Comparison of ENCODE assay signal across 8 mouse cellular contexts in the genomic region with DNA sequence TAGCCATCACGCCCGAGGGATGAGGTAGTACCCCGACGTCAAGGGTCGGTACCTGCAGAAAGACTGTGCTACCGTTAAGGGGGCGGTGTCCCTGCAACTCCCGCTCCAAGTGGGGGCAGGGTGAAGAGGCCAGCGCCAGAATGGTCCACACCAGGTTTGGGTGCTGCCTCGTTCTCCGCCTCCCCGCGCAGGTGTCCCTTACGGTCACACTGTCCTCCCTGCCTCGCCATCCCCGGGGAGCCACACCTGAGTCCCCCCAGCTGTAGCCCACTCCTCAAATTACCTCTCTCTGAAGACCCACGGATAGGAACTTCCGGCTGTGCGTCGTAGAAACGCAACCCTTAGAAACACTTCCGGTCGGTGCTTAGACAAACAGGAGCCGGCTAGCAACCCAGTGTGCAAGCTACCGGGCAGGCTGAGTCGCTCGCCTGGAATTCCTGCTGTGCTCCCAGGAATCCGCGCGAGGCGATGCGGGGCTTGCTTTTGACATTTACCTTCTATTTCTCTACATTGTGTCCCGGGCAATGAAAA. TPM values are rescaled to one million over a fixed set of nuclear protein-coding genes. Genes with fewer than 3 reads are reported as not detected.
A peak's percentile ranks its signal among the peaks of the same experiment; 100 is the strongest.
DNase-seq lines count a peak whose midpoint lies in the region; ATAC-seq and TF ChIP-seq lines count a peak whose summit lies in the region.

A gene (minus strand): TSS at position 343 of the 531 bp plus-strand sequence.

- H3K4me1 ChIP-seq in bone marrow macrophage, adult 2 months (ENCODE audit: control insufficient read depth, insufficient read depth, low read length), result no peaks in the 10 kb centered on the region
- no peaks in the 10 kb centered on the region for H3K4me1 ChIP-seq in embryonic fibroblast, embryonic 13.5 days (ENCODE audit: control insufficient read depth, insufficient read depth, low read length)
- peaks cover 18% of the 10 kb centered on the region for H3K4me1 ChIP-seq in heart, embryonic 10.5 days
- peaks cover 15% of the 10 kb centered on the region for H3K4me1 ChIP-seq in kidney, embryonic 15.5 days
- H3K4me1 ChIP-seq in liver, adult 2 months (ENCODE audit: control insufficient read depth, insufficient read depth, low read length), result peaks cover 4% of the 10 kb centered on the region; the same call in 1 of the 2 replicates

- peak; percentile 81 for ATAC-seq in kidney, embryonic 15.5 days (replicated peaks; ENCODE audit: low FRiP score)

- TF ChIP-seq CTCF in bone marrow macrophage, adult 2 months (IDR thresholded peaks at IDR 0.05; ENCODE audit: low read depth, low read length), result no peak
- TF ChIP-seq CTCF in embryonic fibroblast, embryonic 13.5 days (IDR thresholded peaks at IDR 0.05; ENCODE audit: borderline replicate concordance, insufficient read depth, low read length), result no peak
- no peak for TF ChIP-seq CTCF in liver, adult 2 months (IDR thresholded peaks at IDR 0.05; ENCODE audit: low read depth, low read length)

- peaks cover 38% of the 10 kb centered on the region for H3K36me3 ChIP-seq in heart, embryonic 10.5 days
- H3K36me3 ChIP-seq in kidney, embryonic 15.5 days, result peaks cover 39% of the 10 kb centered on the region
- no peaks in the 10 kb centered on the region for H3K36me3 ChIP-seq in liver, adult 2 months (ENCODE audit: control insufficient read depth, insufficient read depth, low read length)
- peaks cover 4% of the 10 kb centered on the region for H3K36me3 ChIP-seq in myocyte (ENCODE audit: control insufficient read depth, insufficient read depth)
- peaks cover 2% of the 10 kb centered on the region; the same call in 1 of the 2 replicates for H3K36me3 ChIP-seq in splenic B cell, adult 2 months (ENCODE audit: control insufficient read depth, insufficient read depth, low read length, poor library complexity, severe bottlenecking)

- H3K9ac ChIP-seq in kidney, embryonic 15.5 days, result peak within 1 kb of the TSS; percentile 85
- H3K9ac ChIP-seq in liver, adult 2 months (ENCODE audit: low read depth, low read length), result peak within 1 kb of the TSS; percentile 97

- peaks cover 3% of the 10 kb centered on the region; the same call in 1 of the 2 replicates for H3K79me2 ChIP-seq in liver, adult 2 months (ENCODE audit: control insufficient read depth, insufficient read depth, low read length)
- no peaks in the 10 kb centered on the region for H3K79me2 ChIP-seq in myocyte (ENCODE audit: control insufficient read depth, insufficient read depth)

- TF ChIP-seq POLR2A in bone marrow macrophage, adult 2 months (IDR thresholded peaks at IDR 0.05; ENCODE audit: borderline replicate concordance, low read depth, low read length), result no peak
- peak; percentile 63; the same call in 1 of the 2 replicates for TF ChIP-seq POLR2A in embryonic fibroblast, embryonic 13.5 days (IDR thresholded peaks at IDR 0.05; ENCODE audit: low read depth, low read length)
- TF ChIP-seq POLR2A in liver, adult 2 months (IDR thresholded peaks at IDR 0.05; ENCODE audit: extremely low read depth, insufficient read depth, low read length), result 0 out of 2 replicates have a peak, but pooled peaks have one; percentile 32
- peak; percentile 35 for TF ChIP-seq POLR2A in myocyte (IDR thresholded peaks at IDR 0.05; ENCODE audit: insufficient read length, low read depth)

- H3K9me3 ChIP-seq in heart, embryonic 10.5 days, result no peaks in the 10 kb centered on the region
- no peaks in the 10 kb centered on the region for H3K9me3 ChIP-seq in kidney, embryonic 15.5 days (replicated peaks)

- H3K4me3 ChIP-seq in bone marrow macrophage, adult 2 months (ENCODE audit: insufficient read depth, low read length), result peak within 1 kb of the TSS; percentile 100
- peak within 1 kb of the TSS; percentile 80 for H3K4me3 ChIP-seq in embryonic fibroblast, embryonic 13.5 days (ENCODE audit: insufficient read depth, low read length)
- peak within 1 kb of the TSS; percentile 93 for H3K4me3 ChIP-seq in heart, embryonic 10.5 days
- H3K4me3 ChIP-seq in kidney, embryonic 15.5 days (replicated peaks), result peak within 1 kb of the TSS; percentile 95
- peak within 1 kb of the TSS; percentile 99 for H3K4me3 ChIP-seq in liver, adult 2 months (ENCODE audit: insufficient read depth, low read depth, low read length)
- peak within 1 kb of the TSS; percentile 87 for H3K4me3 ChIP-seq in myocyte

- H3ac ChIP-seq in myocyte (ENCODE audit: control insufficient read depth, insufficient read length), result peak within 1 kb of the TSS; percentile 52

- no peaks in the 10 kb centered on the region for H3K27me3 ChIP-seq in heart, embryonic 10.5 days (ENCODE audit: insufficient read depth, poor library complexity, severe bottlenecking)
- H3K27me3 ChIP-seq in kidney, embryonic 15.5 days, result no peaks in the 10 kb centered on the region
- H3K27me3 ChIP-seq in liver, adult 2 months (ENCODE audit: control insufficient read depth, insufficient read depth, low read length), result no peaks in the 10 kb centered on the region
- H3K27me3 ChIP-seq in myocyte (ENCODE audit: control insufficient read depth, insufficient read depth, insufficient read length), result peaks cover 14% of the 10 kb centered on the region
- H3K27me3 ChIP-seq in splenic B cell, adult 2 months (ENCODE audit: control insufficient read depth, insufficient read depth, low read length, poor library complexity, severe bottlenecking), result no peaks in the 10 kb centered on the region

- WGBS in heart, embryonic 10.5 days, result under 1% methylated on average over 33 of the region's 33 CpGs
- WGBS in kidney, embryonic 15.5 days, result under 1% methylated on average over 33 of the region's 33 CpGs
- WGBS in liver, adult 2 months, result under 1% methylated on average over 33 of the region's 33 CpGs

- H3K27ac ChIP-seq in bone marrow macrophage, adult 2 months (ENCODE audit: insufficient read depth, low read depth, low read length), result peak within 1 kb of the TSS; percentile 29
- no peak within 1 kb of the TSS for H3K27ac ChIP-seq in embryonic fibroblast, embryonic 13.5 days (ENCODE audit: insufficient read depth, low read length)
- peak within 1 kb of the TSS; percentile 94 for H3K27ac ChIP-seq in heart, embryonic 10.5 days
- peak within 1 kb of the TSS; percentile 62; the same call in 1 of the 2 replicates for H3K27ac ChIP-seq in kidney, embryonic 15.5 days
- peak within 1 kb of the TSS; percentile 70 for H3K27ac ChIP-seq in liver, adult 2 months (replicated peaks; ENCODE audit: insufficient read depth, low read depth, low read length)

- peak; percentile 85 to 87 for DNase-seq in B cell, adult 2 months
- DNase-seq in heart, embryonic 10.5 days (ENCODE audit: low spot score), result peak; percentile 92
- peak; percentile 79 for DNase-seq in liver, adult 2 months (ENCODE audit: extremely low read depth, low read depth, low spot score)
- peak; percentile 86 for DNase-seq in splenic B cell, adult 2 months (ENCODE audit: low read depth, low spot score)

- H3K4me2 ChIP-seq in kidney, embryonic 15.5 days, result peak within 1 kb of the TSS; percentile 74
- peak within 1 kb of the TSS; percentile 98 for H3K4me2 ChIP-seq in myocyte (ENCODE audit: low read depth)

TF ChIP-seq in myocyte, 11 proteins besides CTCF, POLR2A, EP300 and RAD21:
- TF ChIP-seq SRF (IDR thresholded peaks at IDR 0.05; ENCODE audit: control insufficient read depth, insufficient read length, low read depth), result no peak
- no peak for TF ChIP-seq TCF12 (IDR thresholded peaks at IDR 0.05; ENCODE audit: insufficient read depth, poor library complexity, severe bottlenecking)
- no peak for TF ChIP-seq CEBPB (IDR thresholded peaks at IDR 0.05; ENCODE audit: insufficient read depth, poor library complexity, severe bottlenecking)
- no peak for TF ChIP-seq MAX (IDR thresholded peaks at IDR 0.05; ENCODE audit: low read depth)
- no peak for TF ChIP-seq MYOD1 (IDR thresholded peaks at IDR 0.05; ENCODE audit: control insufficient read depth in 1 of 3, insufficient read length in 2 of 3, low read depth in 2 of 3)
- no peak for TF ChIP-seq REST (IDR thresholded peaks at IDR 0.05; ENCODE audit: insufficient read depth, insufficient read length)
- TF ChIP-seq POLR2AphosphoS2 (IDR thresholded peaks at IDR 0.05; ENCODE audit: insufficient read length, low read depth), result no peak
- TF ChIP-seq MYOG (IDR thresholded peaks at IDR 0.05; ENCODE audit: control insufficient read depth in 1 of 3, insufficient read depth in 1 of 3, insufficient read length in 2 of 3, low read depth in 2 of 3), result no peak
- TF ChIP-seq TCF3 (IDR thresholded peaks at IDR 0.05; ENCODE audit: insufficient read length, low read depth), result no peak
- no peak for TF ChIP-seq E2F4 (IDR thresholded peaks at IDR 0.05; ENCODE audit: insufficient read depth)
- TF ChIP-seq USF1 (IDR thresholded peaks at IDR 0.05; ENCODE audit: low read depth), result no peak

RNA-seq across cellular contexts. Expression of the gene that starts here (rescaled TPM):
- 17.9 and 21.7 TPM in 2 replicates for polyA plus RNA-seq in bone marrow macrophage, adult 2 months (2012; ENCODE audit: insufficient read depth, insufficient read length, missing spikeins)
- 17.9 and 18.6 TPM in 2 replicates for polyA plus RNA-seq in embryonic fibroblast, embryonic 13.5 days (2011; ENCODE audit: insufficient read length, low read depth, missing spikeins)
- polyA plus RNA-seq in heart, embryonic 10.5 days (2016; fragmentation: Nextera tagmentation; extraction: Ambion mirVana), result 54.6 and 63.6 TPM in 2 replicates
- 55.4 and 64.1 TPM in 2 replicates for polyA plus RNA-seq in kidney, embryonic 15.5 days (2015; fragmentation: Nextera tagmentation; extraction: Ambion mirVana)
- 16.7 and 16.8 TPM in 2 replicates for total RNA-seq in liver, adult 2 months (2014; rRNA removed)
- 11.3 and 13.3 TPM in 2 replicates for polyA plus RNA-seq in liver, adult 2 months (2012; rRNA removed)
- polyA plus RNA-seq in myocyte (2012; fragmentation: generic; extraction: Trizol), result 28.0 TPM
